Mouse (Mus musculus) forebrain, embryonic 14.5 days (tissue): ENCODE measurements at regions not wholly inside any gene's neighbourhood (a gene's known extent, or its start where the extent isn't known, plus 50 kb on each side); places are given as distances from the start of the nearest gene placed in this dataset.

Source experiments
- ATAC-seq: fragments of 200-750 bp; cut with Nextera tagmentation; 2 replicates; pipeline ENCODE4 v1.8.0; 2017; ENCODE audit warnings: mild to moderate bottlenecking, moderate library complexity
- DNase-seq: peaks from one replicate; pipeline ENCODE4 v3.0.0-alpha.2; 2015; ENCODE audit warnings: low spot score
- H3K27ac ChIP-seq: fragments of 300-500 bp; sonication (generic); 2 replicates; pipeline ENCODE4 v1.5.1; 2014; ENCODE audit warnings: low read depth, mild to moderate bottlenecking, control low read depth, low read length, moderate library complexity
- H3K27me3 ChIP-seq: fragments of 300-500 bp; sonication (generic); replicated peaks from 2 replicates; pipeline ENCODE4 v1.6.1; 2014; ENCODE audit warnings: low read length, control low read depth, mixed read lengths; ENCODE audit not compliant: control insufficient read depth, insufficient read depth
- H3K36me3 ChIP-seq: fragments of 300-500 bp; sonication (generic); 2 replicates; pipeline ENCODE4 v1.6.1; 2014; ENCODE audit warnings: low read length, control low read depth; ENCODE audit not compliant: control insufficient read depth, insufficient read depth
- H3K4me1 ChIP-seq: fragments of 300-500 bp; sonication (generic); 2 replicates; pipeline ENCODE4 v1.6.1; 2014; ENCODE audit warnings: antibody characterized with exemption, low read length, control low read depth; ENCODE audit not compliant: control insufficient read depth, insufficient read depth
- H3K4me2 ChIP-seq: fragments of 300-500 bp; sonication (generic); 2 replicates; pipeline ENCODE4 v1.6.1; 2014; ENCODE audit warnings: mild to moderate bottlenecking, control low read depth, low read length
- H3K4me3 ChIP-seq: fragments of 300-500 bp; sonication (generic); 2 replicates; pipeline ENCODE4 v1.5.1; 2014; ENCODE audit warnings: low read depth, low read length, control low read depth
- H3K9ac ChIP-seq: fragments of 300-500 bp; sonication (generic); 2 replicates; pipeline ENCODE4 v1.6.1; 2014; ENCODE audit warnings: mild to moderate bottlenecking, low read length, control low read depth, moderate library complexity
- H3K9me3 ChIP-seq: fragments of 300-500 bp; sonication (generic); replicated peaks from 2 replicates; pipeline ENCODE4 v1.6.1; 2016; ENCODE audit warnings: low read length, control low read depth, mixed read lengths; ENCODE audit not compliant: control insufficient read depth
- WGBS: fragments of 180-500 bp; shearing (Covaris S2); extraction: QIAGEN DNeasy Blood & Tissue Kit; methylation state at CpG from one replicate; pipeline ENCODE4 v1.1.7; 2014; 5-methylcytosine and 5-hydroxymethylcytosine counted together

GRCm38 (mm10) chr16:93031624-93032023, 205.7 kb upstream of the Runx1 start:
- Histone ChIP-seq H3K4me2 (no peak overlapping the region), H3K4me1 (no peaks in the 10 kb centered on the region), H3K27me3 (no peaks in the 10 kb centered on the region), H3K9ac (no peak overlapping the region), H3K27ac (no peak overlapping the region), H3K36me3 (no peaks in the 10 kb centered on the region), H3K4me3 (no peak overlapping the region), H3K9me3 (no peaks in the 10 kb centered on the region)
- no peak for DNase-seq
- no peak for ATAC-seq
- WGBS, result 93% methylated on average over 5 of the region's 5 CpGs

- Histone ChIP-seq H3K4me3 (no peak overlapping the region), H3K36me3 (no peaks in the 10 kb centered on the region), H3K9ac (no peak overlapping the region), H3K27ac (no peak overlapping the region), H3K9me3 (no peaks in the 10 kb centered on the region), H3K4me1 (no peaks in the 10 kb centered on the region), H3K4me2 (no peak overlapping the region), H3K27me3 (no peaks in the 10 kb centered on the region)
- no peak for ATAC-seq
- DNase-seq, result no peak
- WGBS, result 85% methylated on average over 7 of the region's 7 CpGs
Measured at GRCm38 (mm10) chr16:93028640-93029039, 202.7 kb upstream of the Runx1 start.

GRCm38 (mm10) chr16:93028016-93028415, 202.1 kb upstream of the Runx1 start:
- DNase-seq, result no peak
- Histone ChIP-seq H3K9me3 (no peaks in the 10 kb centered on the region), H3K27ac (no peak overlapping the region), H3K4me3 (no peak overlapping the region), H3K9ac (no peak overlapping the region), H3K4me2 (no peak overlapping the region), H3K27me3 (no peaks in the 10 kb centered on the region), H3K4me1 (no peaks in the 10 kb centered on the region), H3K36me3 (no peaks in the 10 kb centered on the region)
- WGBS, result 87% methylated on average over 7 of the region's 7 CpGs
- ATAC-seq, result no peak

GRCm38 (mm10) chr16:93026094-93026648, 200.2 kb upstream of the Runx1 start:
- H3K9ac ChIP-seq, result no peak overlapping the region
- ATAC-seq, result no peak

GRCm38 (mm10) chr16:93019800-93020555, 194.0 kb upstream of the Runx1 start:
- Histone ChIP-seq H3K27me3 (no peaks in the 10 kb centered on the region), H3K36me3 (no peaks in the 10 kb centered on the region), H3K9me3 (no peaks in the 10 kb centered on the region), H3K4me3 (no peak overlapping the region), H3K4me2 (no peak overlapping the region), H3K4me1 (no peaks in the 10 kb centered on the region), H3K27ac (no peak overlapping the region), H3K9ac (no peak overlapping the region)
- DNase-seq, result no peak
- 70% methylated on average over 7 of the region's 7 CpGs for WGBS
- no peak for ATAC-seq

More at GRCm38 (mm10) chr16:93026094-93026648, 200.2 kb upstream of the Runx1 start:
- 62% methylated on average over 11 of the region's 11 CpGs for WGBS
- H3K9me3 ChIP-seq, result no peaks in the 10 kb centered on the region
- H3K36me3 ChIP-seq, result no peaks in the 10 kb centered on the region
- H3K4me1 ChIP-seq, result no peaks in the 10 kb centered on the region
- no peak overlapping the region for H3K4me3 ChIP-seq
- no peak for DNase-seq
- H3K27me3 ChIP-seq, result no peaks in the 10 kb centered on the region
- H3K4me2 ChIP-seq, result no peak overlapping the region
- H3K27ac ChIP-seq, result no peak overlapping the region

GRCm38 (mm10) chr16:93018766-93019165, 192.8 kb upstream of the Runx1 start:
- Histone ChIP-seq H3K9ac (no peak overlapping the region), H3K4me1 (no peaks in the 10 kb centered on the region), H3K36me3 (no peaks in the 10 kb centered on the region), H3K4me3 (no peak overlapping the region), H3K4me2 (no peak overlapping the region), H3K27me3 (no peaks in the 10 kb centered on the region), H3K27ac (no peak overlapping the region), H3K9me3 (no peaks in the 10 kb centered on the region)
- ATAC-seq, result no peak
- 69% methylated on average over 5 of the region's 5 CpGs for WGBS
- DNase-seq, result no peak

- Histone ChIP-seq H3K4me2 (no peak overlapping the region), H3K27me3 (no peaks in the 10 kb centered on the region), H3K27ac (no peak overlapping the region), H3K4me3 (no peak overlapping the region), H3K36me3 (no peaks in the 10 kb centered on the region), H3K9ac (no peak overlapping the region), H3K4me1 (no peaks in the 10 kb centered on the region), H3K9me3 (no peaks in the 10 kb centered on the region)
- ATAC-seq (no peak), DNase-seq (no peak)
- whole genome bisulfite sequencing, result 93% methylated on average over 9 of the region's 9 CpGs
Measured at GRCm38 (mm10) chr16:93017025-93017424, 191.1 kb upstream of the Runx1 start.

GRCm38 (mm10) chr16:93015636-93016035, 189.7 kb upstream of the Runx1 start:
- no peaks in the 10 kb centered on the region for H3K27me3 ChIP-seq
- H3K9ac ChIP-seq, result no peak overlapping the region
- H3K36me3 ChIP-seq, result no peaks in the 10 kb centered on the region
- DNase-seq, result no peak
- H3K27ac ChIP-seq, result no peak overlapping the region
- H3K9me3 ChIP-seq, result no peaks in the 10 kb centered on the region
- ATAC-seq, result no peak
- WGBS, result 61% methylated on average over 6 of the region's 6 CpGs
- no peak overlapping the region for H3K4me3 ChIP-seq
- no peaks in the 10 kb centered on the region for H3K4me1 ChIP-seq
- no peak overlapping the region for H3K4me2 ChIP-seq

GRCm38 (mm10) chr16:93014991-93015390, 189.0 kb upstream of the Runx1 start:
- Histone ChIP-seq H3K4me3 (no peak overlapping the region), H3K27ac (no peak overlapping the region), H3K36me3 (no peaks in the 10 kb centered on the region), H3K27me3 (no peaks in the 10 kb centered on the region), H3K4me2 (no peak overlapping the region), H3K9ac (no peak overlapping the region), H3K9me3 (no peaks in the 10 kb centered on the region), H3K4me1 (no peaks in the 10 kb centered on the region)
- ATAC-seq (no peak), DNase-seq (no peak)
- WGBS, result 91% methylated on average over 9 of the region's 9 CpGs
